Mouse (Mus musculus): ENCODE measurements around the gene Pidd1. TPM values are rescaled to one million over a fixed set of nuclear protein-coding genes. Genes with fewer than 3 reads are reported as not detected.
A peak's percentile ranks its signal among the peaks of the same experiment; 100 is the strongest.

Gene Pidd1
- 3.0 and 3.3 TPM in 2 replicates for total RNA-seq (2021)
- long read RNA-seq, partial matches to known transcripts = 1 of 2 reads
- long read RNA-seq, other reads (novel, unspliced or antisense) = 0 of 2 reads

- peak; percentile 71 for DNase-seq
These were observed at the start of gene Pidd1 for GRCm38 (mm10) chr7:141443828-141444237. TSS of gene Pidd1 (minus strand) at chr7:141444025.

GRCm38 (mm10) chr7:141492738-141493137, 48.9 kb upstream of the Pidd1 start:
- no peak for DNase-seq

GRCm38 (mm10) chr7:141491151-141491550, 47.3 kb upstream of the Pidd1 start:
- DNase-seq = no peak

GRCm38 (mm10) chr7:141487141-141487540, 43.3 kb upstream of the Pidd1 start:
- no peak for DNase-seq

- no peak for DNase-seq
These were observed 42.4 kb upstream of the Pidd1 start for GRCm38 (mm10) chr7:141486239-141486638.

- no peak for DNase-seq
These were observed 41.8 kb upstream of the Pidd1 start for GRCm38 (mm10) chr7:141485606-141486005.

GRCm38 (mm10) chr7:141485186-141485585, 41.4 kb upstream of the Pidd1 start:
- DNase-seq = no peak

- DNase-seq = no peak
These were observed 40.6 kb upstream of the Pidd1 start for GRCm38 (mm10) chr7:141484186-141485120.

GRCm38 (mm10) chr7:141483114-141483653, 39.4 kb upstream of the Pidd1 start:
- no peak for DNase-seq

- no peak for DNase-seq
These were observed 38.8 kb upstream of the Pidd1 start for GRCm38 (mm10) chr7:141482531-141483024.

GRCm38 (mm10) chr7:141481498-141482401, 37.9 kb upstream of the Pidd1 start:
- peak; percentile 51 for DNase-seq

- peak; percentile 52 for DNase-seq
These were observed 37.1 kb upstream of the Pidd1 start for GRCm38 (mm10) chr7:141480842-141481497.

GRCm38 (mm10) chr7:141478270-141478748, 34.5 kb upstream of the Pidd1 start:
- DNase-seq = no peak

GRCm38 (mm10) chr7:141477578-141478269, 33.9 kb upstream of the Pidd1 start:
- DNase-seq = no peak

GRCm38 (mm10) chr7:141476981-141477370, 33.2 kb upstream of the Pidd1 start:
- DNase-seq = no peak

- peak; percentile 89 for DNase-seq
These were observed 32.6 kb upstream of the Pidd1 start for GRCm38 (mm10) chr7:141476226-141476980.

- DNase-seq = no peak
These were observed 32.0 kb upstream of the Pidd1 start for GRCm38 (mm10) chr7:141475805-141476158.

GRCm38 (mm10) chr7:141475011-141475804, 31.4 kb upstream of the Pidd1 start, which contains the start of the genes Polr2l and Tspan4:
TSS of gene Polr2l (minus strand) at chr7:141475132.
TSS of gene Tspan4 (plus strand) at chr7:141475240.
- DNase-seq = peak; percentile 85

- no peak for DNase-seq
These were observed 30.3 kb upstream of the Pidd1 start for GRCm38 (mm10) chr7:141474160-141474559.
